27 mouse cellular contexts compared by ENCODE assay signal in genomic region chr7:138389071-138389470, GRCm38 (mm10). TPM values are rescaled to one million over a fixed set of nuclear protein-coding genes. Genes with fewer than 3 reads are reported as not detected.
DNase-seq lines count a peak whose midpoint lies in the region; ATAC-seq and TF ChIP-seq lines count a peak whose summit lies in the region.
"Had no signal": no experiment of that assay in that cellular context is flagged by ENCODE, and none has a peak within 500 bp of the region (broad histone marks: within the 10 kb centered on the region; RNA-seq: fewer than 3 reads in every experiment).

No protein-coding gene starts in this region.

- H3K27ac ChIP-seq in midbrain, embryonic 11.5 days (ENCODE audit: low read depth, low read length): no peak overlapping the region
- no peak overlapping the region for H3K27ac ChIP-seq in midbrain, embryonic 16.5 days (ENCODE audit: low read length)
- H3K27ac ChIP-seq in forebrain, embryonic 14.5 days (ENCODE audit: low read depth, low read length): no peak overlapping the region
- H3K27ac ChIP-seq: forebrain, embryonic 10.5 days; forebrain, embryonic 13.5 days; gastrocnemius, adult 2 months; heart, embryonic 10.5 days; hindbrain, embryonic 14.5 days; hindbrain, postnatal 0 days had no signal

- no peaks in the 10 kb centered on the region for H3K4me1 ChIP-seq in midbrain, embryonic 11.5 days (ENCODE audit: control insufficient read depth, insufficient read depth, low read length)
- H3K4me1 ChIP-seq in midbrain, embryonic 16.5 days (ENCODE audit: control insufficient read depth, insufficient read depth, low read length): no peaks in the 10 kb centered on the region
- H3K4me1 ChIP-seq in lung, adult 2 months (ENCODE audit: control insufficient read depth, insufficient read depth, low read length): no peaks in the 10 kb centered on the region
- H3K4me1 ChIP-seq in forebrain, embryonic 14.5 days (ENCODE audit: control insufficient read depth, insufficient read depth, low read length): no peaks in the 10 kb centered on the region
- H3K4me1 ChIP-seq: forebrain, embryonic 10.5 days; forebrain, embryonic 13.5 days; heart, embryonic 10.5 days had no signal

- no peaks in the 10 kb centered on the region for H3K36me3 ChIP-seq in midbrain, embryonic 11.5 days (ENCODE audit: control insufficient read depth, insufficient read depth, low read length)
- no peaks in the 10 kb centered on the region for H3K36me3 ChIP-seq in midbrain, embryonic 16.5 days (ENCODE audit: control insufficient read depth, insufficient read depth, low read length)
- H3K36me3 ChIP-seq in forebrain, embryonic 14.5 days (ENCODE audit: control insufficient read depth, insufficient read depth, low read length): no peaks in the 10 kb centered on the region
- H3K36me3 ChIP-seq: forebrain, embryonic 10.5 days; heart, embryonic 10.5 days had no signal

- H3K4me2 ChIP-seq in midbrain, embryonic 11.5 days: no peak overlapping the region
- H3K4me2 ChIP-seq in midbrain, embryonic 16.5 days (ENCODE audit: low read length): no peak overlapping the region
- H3K4me2 ChIP-seq in forebrain, embryonic 14.5 days (ENCODE audit: low read length): no peak overlapping the region
- H3K4me2 ChIP-seq: forebrain, embryonic 13.5 days; hindbrain, embryonic 14.5 days had no signal

- H3K4me3 ChIP-seq in midbrain, embryonic 11.5 days (ENCODE audit: low read depth, low read length): no peak overlapping the region
- H3K4me3 ChIP-seq in midbrain, embryonic 16.5 days (ENCODE audit: low read depth, low read length): no peak overlapping the region
- no peak overlapping the region for H3K4me3 ChIP-seq in lung, adult 2 months (replicated peaks; ENCODE audit: extremely low read depth, low read depth, low read length)
- H3K4me3 ChIP-seq in forebrain, embryonic 14.5 days (ENCODE audit: low read depth, low read length): no peak overlapping the region
- H3K4me3 ChIP-seq: forebrain, embryonic 10.5 days; forebrain, embryonic 13.5 days; gastrocnemius, adult 2 months; heart, embryonic 10.5 days had no signal

- TF ChIP-seq POLR2A in lung, adult 2 months (IDR thresholded peaks at IDR 0.05; ENCODE audit: borderline replicate concordance, extremely low read depth, low read depth, low read length): no peak

- 77% methylated on average over 3 of the region's 3 CpGs for WGBS in midbrain, embryonic 11.5 days
- WGBS in midbrain, embryonic 16.5 days: 93% methylated on average over 3 of the region's 3 CpGs
- WGBS in lung, adult 2 months: 50% methylated on average over 3 of the region's 3 CpGs
- WGBS in forebrain, embryonic 14.5 days: 87% methylated on average over 3 of the region's 3 CpGs

- H3K9me3 ChIP-seq in midbrain, embryonic 11.5 days (ENCODE audit: control insufficient read depth, low read length): no peaks in the 10 kb centered on the region
- H3K9me3 ChIP-seq in midbrain, embryonic 16.5 days (replicated peaks; ENCODE audit: control insufficient read depth, low read length, poor library complexity, severe bottlenecking): no peaks in the 10 kb centered on the region
- H3K9me3 ChIP-seq in forebrain, embryonic 14.5 days (replicated peaks; ENCODE audit: control insufficient read depth, low read length): no peaks in the 10 kb centered on the region
- H3K9me3 ChIP-seq: forebrain, embryonic 10.5 days; forebrain, embryonic 13.5 days; heart, embryonic 10.5 days had no signal

- no peaks in the 10 kb centered on the region for H3K27me3 ChIP-seq in midbrain, embryonic 11.5 days (ENCODE audit: control insufficient read depth, insufficient read depth, low read length)
- H3K27me3 ChIP-seq in midbrain, embryonic 16.5 days (ENCODE audit: control insufficient read depth, insufficient read depth, low read depth, low read length): no peaks in the 10 kb centered on the region
- H3K27me3 ChIP-seq in forebrain, embryonic 14.5 days (replicated peaks; ENCODE audit: control insufficient read depth, insufficient read depth, low read length): 0 out of 2 replicates have a peak, but pooled peaks cover under 1% of the 10 kb centered on the region
- H3K27me3 ChIP-seq: forebrain, embryonic 13.5 days had no signal

- intact Hi-C loops in heart, postnatal 10 days (cut with DNase I): no loop called here

- TF ChIP-seq CTCF in lung, adult 2 months (IDR thresholded peaks at IDR 0.05; ENCODE audit: insufficient read depth, low read length): no peak

- no peak for ATAC-seq in midbrain, embryonic 11.5 days (ENCODE audit: low FRiP score)
- no peak for ATAC-seq in midbrain, embryonic 16.5 days
- peak; percentile 39 to 75; a peak in 3 of 4 replicates for ATAC-seq in hematopoietic stem cell, adult 5-6 weeks (replicated peaks in 1 of 2; ENCODE audit: insufficient read depth in 1 of 2, low FRiP score in 2 of 2, low TSS enrichment in 1 of 2, low read depth in 1 of 2, poor library complexity in 2 of 2, severe bottlenecking in 2 of 2)
- no peak for ATAC-seq in forebrain, embryonic 14.5 days
- ATAC-seq: forebrain, embryonic 13.5 days; forebrain, postnatal 0 days; hindbrain, postnatal 0 days; inflammation-experienced regulatory T-cells, adult 6 months had no signal

- H3K9ac ChIP-seq in midbrain, embryonic 11.5 days (ENCODE audit: low read length): no peak overlapping the region
- H3K9ac ChIP-seq in midbrain, embryonic 16.5 days (ENCODE audit: low read depth, low read length): no peak overlapping the region
- H3K9ac ChIP-seq in forebrain, embryonic 14.5 days (ENCODE audit: low read length): no peak overlapping the region
- H3K9ac ChIP-seq: forebrain, embryonic 13.5 days; forebrain, postnatal 0 days; hindbrain, embryonic 14.5 days had no signal

- peak; percentile 4 for DNase-seq in heart, adult 11 months
- DNase-seq in heart, postnatal 10 days: no peak
- DNase-seq in midbrain, embryonic 11.5 days (ENCODE audit: low spot score, missing footprints): peak; percentile 37
- no peak for DNase-seq in lung, postnatal 10 days
- DNase-seq in lung, adult 2 months: no peak
- DNase-seq in forebrain, embryonic 14.5 days (ENCODE audit: low spot score): no peak
- DNase-seq: adrenal gland, adult 2 months; adrenal gland, postnatal 14 days; B cell, adult 2 months; cerebellum, adult 18-20 months; cerebellum, adult 9-10 months; cerebellum, postnatal 14 days; forebrain, postnatal 0 days; gastrocnemius, adult 2 months; gastrocnemius, postnatal 14 days; heart, adult 18-20 months; heart, postnatal 36 days had no signal

RNA-seq across cellular contexts. Expression of gene Tcerg1l, which starts 8.5 kb away (rescaled TPM):
- total RNA-seq in heart, postnatal 10 days (2021): not detected
- 3.4 and 3.5 TPM in 2 replicates for polyA plus RNA-seq in midbrain, embryonic 11.5 days (2014; fragmentation: Nextera tagmentation; extraction: Ambion mirVana)
- 31.1 and 33.4 TPM in 2 replicates for polyA plus RNA-seq in midbrain, embryonic 16.5 days (2015; fragmentation: Nextera tagmentation; extraction: Ambion mirVana)
- total RNA-seq in hematopoietic stem cell, adult 5-6 weeks (2017): not detected in 2 replicates
- 0.11 and 0.40 TPM in 2 replicates for polyA plus RNA-seq in lung, adult 2 months (2012; rRNA removed)
- polyA plus RNA-seq in forebrain, embryonic 14.5 days (2014; fragmentation: Nextera tagmentation; extraction: Ambion mirVana): 5.6 and 9.6 TPM in 2 replicates
- total RNA-seq: gastrocnemius, adult 2 months; gastrocnemius, postnatal 14 days; heart, adult 18-20 months; heart, postnatal 36 days; MEL had no signal
- polyA plus RNA-seq: heart, postnatal 0 days; inflammation-experienced regulatory T-cells, adult 6 months had no signal

Comparison
In these comparisons a context has a peak if more than half of its experiments do, and no peak if none do; other contexts are left out.
1. DNase-seq: peak in heart, adult 11 months (single experiment) and midbrain, embryonic 11.5 days (single experiment); none in heart, postnatal 10 days (0 of 2), lung, postnatal 10 days (single experiment), lung, adult 2 months (single experiment) and forebrain, embryonic 14.5 days (single experiment).
2. ATAC-seq: peak in hematopoietic stem cell, adult 5-6 weeks (2 of 2); none in midbrain, embryonic 11.5 days (single experiment), midbrain, embryonic 16.5 days (single experiment) and forebrain, embryonic 14.5 days (single experiment).